Mouse (Mus musculus): ENCODE data around the gene Alox15. TPM values are rescaled to one million over a fixed set of nuclear protein-coding genes. Genes with fewer than 3 reads are reported as not detected.

Alox15 gene
- polyA plus RNA-seq, 1 experiment = not detected

DNA sequence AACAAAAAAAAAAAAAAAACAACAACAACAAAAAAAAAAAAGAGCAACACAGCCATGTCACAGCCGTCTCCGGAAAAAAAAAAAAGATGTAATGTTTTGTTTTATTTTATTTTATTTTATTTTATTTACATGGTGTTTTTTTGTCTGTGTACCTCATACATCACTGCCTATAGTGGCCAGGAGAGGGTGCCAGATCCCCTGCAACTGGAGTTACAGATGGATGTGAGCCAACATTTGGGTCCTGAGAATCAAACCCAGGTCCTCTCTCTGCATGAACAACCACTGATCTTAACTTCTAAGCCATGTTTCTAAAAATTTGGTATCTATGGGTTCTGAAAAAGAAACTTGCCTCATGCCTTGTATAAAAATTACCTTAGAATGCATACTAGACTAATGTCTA lies 43.5 kb downstream of the Alox15 start:
- TF ChIP-seq USF1 (IDR thresholded peaks at IDR 0.05; ENCODE audit: low read depth) (no peak), MAX (IDR thresholded peaks at IDR 0.05) (no peak), FOSL1 (IDR thresholded peaks at IDR 0.05; ENCODE audit: insufficient read depth, low read length, poor library complexity, severe bottlenecking) (no peak)
- H3K27me3 ChIP-seq (ENCODE audit: control insufficient read depth, insufficient read depth, insufficient read length) = peaks cover 10% of the 10 kb centered on the region
- H3K4me3 ChIP-seq (ENCODE audit: insufficient read depth, poor library complexity, severe bottlenecking) = no peak overlapping the region
- H3K79me2 ChIP-seq (ENCODE audit: control insufficient read depth, insufficient read depth) = no peaks in the 10 kb centered on the region
- no peak overlapping the region for H3ac ChIP-seq (ENCODE audit: control insufficient read depth, insufficient read length, low read depth)
- H3K36me3 ChIP-seq (ENCODE audit: control insufficient read depth, insufficient read depth) = no peaks in the 10 kb centered on the region
- no peaks in the 10 kb centered on the region for H3K79me3 ChIP-seq (ENCODE audit: low read depth)

DNA sequence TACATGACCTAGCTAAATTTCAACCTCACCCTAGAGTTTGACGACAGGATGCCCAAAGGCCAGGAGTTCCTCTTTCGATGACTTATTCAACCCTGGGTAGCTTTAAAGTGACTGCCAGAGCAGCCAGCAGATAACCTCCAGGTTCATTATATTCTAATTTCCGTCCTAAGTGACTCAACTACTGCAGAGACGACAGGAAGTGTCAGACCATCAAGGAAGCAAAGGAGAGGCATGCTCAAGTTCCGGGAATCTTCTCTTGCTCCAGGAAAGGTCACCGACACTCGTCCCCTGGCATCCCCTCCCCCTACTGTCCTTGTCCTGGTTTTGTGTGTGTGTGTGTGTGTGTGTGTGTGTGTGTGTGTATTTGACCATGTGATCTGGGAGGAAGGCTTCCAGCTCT lies 45.7 kb downstream of the Alox15 start:
- Histone ChIP-seq H3ac (ENCODE audit: control insufficient read depth, insufficient read length, low read depth) (no peak overlapping the region), H3K4me3 (ENCODE audit: insufficient read depth, poor library complexity, severe bottlenecking) (no peak overlapping the region), H3K27me3 (ENCODE audit: control insufficient read depth, insufficient read depth, insufficient read length) (peaks cover 10% of the 10 kb centered on the region), H3K79me3 (ENCODE audit: low read depth) (no peaks in the 10 kb centered on the region), H3K36me3 (ENCODE audit: control insufficient read depth, insufficient read depth) (no peaks in the 10 kb centered on the region), H3K79me2 (ENCODE audit: control insufficient read depth, insufficient read depth) (no peaks in the 10 kb centered on the region)
- TF ChIP-seq MAX (IDR thresholded peaks at IDR 0.05) (no peak), FOSL1 (IDR thresholded peaks at IDR 0.05; ENCODE audit: insufficient read depth, low read length, poor library complexity, severe bottlenecking) (no peak), CEBPB (IDR thresholded peaks at IDR 0.05; ENCODE audit: low read depth) (no peak), USF1 (IDR thresholded peaks at IDR 0.05; ENCODE audit: low read depth) (no peak), MYOG (IDR thresholded peaks at IDR 0.05; ENCODE audit: control insufficient read depth, extremely low read depth, insufficient read length) (no peak), CTCF (IDR thresholded peaks at IDR 0.05; ENCODE audit: control insufficient read depth, insufficient read depth, insufficient read length) (no peak), MYOD1 (IDR thresholded peaks at IDR 0.05; ENCODE audit: control insufficient read depth, insufficient read length, low read depth) (no peak)

- Histone ChIP-seq H3ac (ENCODE audit: control insufficient read depth, insufficient read length, low read depth) (no peak overlapping the region), H3K27me3 (ENCODE audit: control insufficient read depth, insufficient read depth, insufficient read length) (peaks cover 13% of the 10 kb centered on the region), H3K36me3 (ENCODE audit: control insufficient read depth, insufficient read depth) (no peaks in the 10 kb centered on the region), H3K79me3 (ENCODE audit: low read depth) (no peaks in the 10 kb centered on the region), H3K4me3 (ENCODE audit: insufficient read depth, poor library complexity, severe bottlenecking) (no peak overlapping the region), H3K79me2 (ENCODE audit: control insufficient read depth, insufficient read depth) (no peaks in the 10 kb centered on the region)
- TF ChIP-seq MYOD1 (IDR thresholded peaks at IDR 0.05; ENCODE audit: control insufficient read depth, insufficient read length, low read depth) (no peak), USF1 (IDR thresholded peaks at IDR 0.05; ENCODE audit: low read depth) (no peak), CEBPB (IDR thresholded peaks at IDR 0.05; ENCODE audit: low read depth) (no peak), MYOG (IDR thresholded peaks at IDR 0.05; ENCODE audit: control insufficient read depth, extremely low read depth, insufficient read length) (no peak), MAX (IDR thresholded peaks at IDR 0.05) (no peak), FOSL1 (IDR thresholded peaks at IDR 0.05; ENCODE audit: insufficient read depth, low read length, poor library complexity, severe bottlenecking) (no peak), CTCF (IDR thresholded peaks at IDR 0.05; ENCODE audit: control insufficient read depth, insufficient read depth, insufficient read length) (no peak)
Observed at GRCm38 (mm10) chr11:70302293-70302692, 49.5 kb downstream of the Alox15 start.

DNA sequence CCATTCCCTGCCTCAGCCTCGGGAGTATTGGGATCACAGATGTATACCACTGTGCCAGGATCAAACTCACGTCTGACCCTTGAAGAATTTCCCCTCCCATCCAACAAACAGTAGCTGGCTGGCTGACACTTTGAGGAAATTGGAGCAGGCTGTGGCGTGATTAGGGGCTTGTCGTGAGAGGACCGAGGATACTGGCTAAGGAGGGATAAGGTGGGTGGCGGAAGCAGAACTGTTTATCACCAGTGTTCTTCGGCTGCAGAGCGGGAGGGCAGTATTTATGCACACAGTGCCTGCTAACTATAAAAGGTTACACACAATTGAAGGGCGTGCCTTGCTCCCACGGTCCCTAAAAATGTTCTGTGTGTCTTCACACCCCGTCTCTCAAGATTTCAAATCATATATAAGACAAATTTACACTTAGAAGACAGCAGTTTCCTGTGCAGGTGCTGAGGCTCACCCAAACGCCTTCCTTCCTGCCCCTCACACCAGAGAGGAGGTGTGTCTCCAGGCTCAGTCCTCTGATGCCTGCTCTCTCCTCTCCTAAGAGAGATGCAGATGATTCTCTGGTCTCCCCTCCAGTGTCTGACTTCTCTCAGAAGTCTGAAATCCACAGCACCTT lies 53.9 kb downstream of the Alox15 start:
- Histone ChIP-seq H3K36me3 (ENCODE audit: control insufficient read depth, insufficient read depth) (no peaks in the 10 kb centered on the region), H3K79me3 (ENCODE audit: low read depth) (no peaks in the 10 kb centered on the region), H3ac (ENCODE audit: control insufficient read depth, insufficient read length, low read depth) (no peak overlapping the region), H3K4me3 (ENCODE audit: insufficient read depth, poor library complexity, severe bottlenecking) (no peak overlapping the region), H3K79me2 (ENCODE audit: control insufficient read depth, insufficient read depth) (no peaks in the 10 kb centered on the region), H3K27me3 (ENCODE audit: control insufficient read depth, insufficient read depth, insufficient read length) (peaks cover 16% of the 10 kb centered on the region)
- TF ChIP-seq USF1 (IDR thresholded peaks at IDR 0.05; ENCODE audit: low read depth) = no peak
- TF ChIP-seq CTCF (IDR thresholded peaks at IDR 0.05; ENCODE audit: control insufficient read depth, insufficient read depth, insufficient read length) = no peak
- TF ChIP-seq CEBPB (IDR thresholded peaks at IDR 0.05; ENCODE audit: low read depth) = no peak
- TF ChIP-seq MYOD1 (IDR thresholded peaks at IDR 0.05; ENCODE audit: control insufficient read depth, insufficient read length, low read depth) = no peak
- TF ChIP-seq MAX (IDR thresholded peaks at IDR 0.05) = no peak
- no peak for TF ChIP-seq FOSL1 (IDR thresholded peaks at IDR 0.05; ENCODE audit: insufficient read depth, low read length, poor library complexity, severe bottlenecking)
- no peak for TF ChIP-seq MYOG (IDR thresholded peaks at IDR 0.05; ENCODE audit: control insufficient read depth, extremely low read depth, insufficient read length)

- H3K79me2 ChIP-seq (ENCODE audit: control insufficient read depth, insufficient read depth) = no peaks in the 10 kb centered on the region
- peaks cover 13% of the 10 kb centered on the region for H3K27me3 ChIP-seq (ENCODE audit: control insufficient read depth, insufficient read depth, insufficient read length)
- H3K79me3 ChIP-seq (ENCODE audit: low read depth) = no peaks in the 10 kb centered on the region
- H3ac ChIP-seq (ENCODE audit: control insufficient read depth, insufficient read length, low read depth) = no peak overlapping the region
- no peak overlapping the region for H3K4me3 ChIP-seq (ENCODE audit: insufficient read depth, poor library complexity, severe bottlenecking)
- no peaks in the 10 kb centered on the region for H3K36me3 ChIP-seq (ENCODE audit: control insufficient read depth, insufficient read depth)
- TF ChIP-seq MAX (IDR thresholded peaks at IDR 0.05) (no peak), CTCF (IDR thresholded peaks at IDR 0.05; ENCODE audit: control insufficient read depth, insufficient read depth, insufficient read length) (no peak), USF1 (IDR thresholded peaks at IDR 0.05; ENCODE audit: low read depth) (no peak), MYOD1 (IDR thresholded peaks at IDR 0.05; ENCODE audit: control insufficient read depth, insufficient read length, low read depth) (no peak), CEBPB (IDR thresholded peaks at IDR 0.05; ENCODE audit: low read depth) (no peak), MYOG (IDR thresholded peaks at IDR 0.05; ENCODE audit: control insufficient read depth, extremely low read depth, insufficient read length) (no peak), FOSL1 (IDR thresholded peaks at IDR 0.05; ENCODE audit: insufficient read depth, low read length, poor library complexity, severe bottlenecking) (no peak)
Observed at GRCm38 (mm10) chr11:70297405-70297804, 54.4 kb downstream of the Alox15 start.

Other genes with a start within 250 kb of the Alox15 start
- gene Mgl2, start 221.7 kb downstream of the Alox15 start, polyA plus RNA-seq (2012; fragmentation: generic; extraction: Trizol) = 1.8 TPM
- 0.20 TPM for gene Clec10a, start 195.8 kb downstream of the Alox15 start, polyA plus RNA-seq (2012; fragmentation: generic; extraction: Trizol)
- 145 TPM for gene Slc16a11, start 139.3 kb downstream of the Alox15 start, polyA plus RNA-seq (2012; fragmentation: generic; extraction: Trizol)
- 22.0 TPM for gene Slc16a13, start 131.0 kb downstream of the Alox15 start, polyA plus RNA-seq (2012; fragmentation: generic; extraction: Trizol)
- gene Bcl6b, start 122.2 kb downstream of the Alox15 start, polyA plus RNA-seq (2012; fragmentation: generic; extraction: Trizol) = 9.3 TPM
- gene 0610010K14Rik, start 114.1 kb downstream of the Alox15 start, polyA plus RNA-seq (2012; fragmentation: generic; extraction: Trizol) = 91.7 TPM
- 10.8 TPM for gene Gm21988, start 112.2 kb downstream of the Alox15 start, polyA plus RNA-seq (2012; fragmentation: generic; extraction: Trizol)
- gene Rnasek, start 112.2 kb downstream of the Alox15 start, polyA plus RNA-seq (2012; fragmentation: generic; extraction: Trizol) = 300 TPM
- 0.47 TPM for gene Alox12, start 96.7 kb downstream of the Alox15 start, polyA plus RNA-seq (2012; fragmentation: generic; extraction: Trizol)
- gene Alox12e, start 29.4 kb downstream of the Alox15 start, polyA plus RNA-seq (2012; fragmentation: generic; extraction: Trizol) = 0.04 TPM
- 40.6 TPM for gene Pelp1, start 58.0 kb upstream of the Alox15 start, polyA plus RNA-seq (2012; fragmentation: generic; extraction: Trizol)
- gene Arrb2, start 80.6 kb upstream of the Alox15 start, polyA plus RNA-seq (2012; fragmentation: generic; extraction: Trizol) = 27.6 TPM
- gene Med11, start 99.9 kb upstream of the Alox15 start, polyA plus RNA-seq (2012; fragmentation: generic; extraction: Trizol) = 46.2 TPM
- gene Zmynd15, start 107.4 kb upstream of the Alox15 start, polyA plus RNA-seq (2012; fragmentation: generic; extraction: Trizol) = 0.04 TPM
- gene Cxcl16, start 108.0 kb upstream of the Alox15 start, polyA plus RNA-seq (2012; fragmentation: generic; extraction: Trizol) = 0.19 TPM
- not detected for gene Tm4sf5, start 153.2 kb upstream of the Alox15 start, polyA plus RNA-seq (2012; fragmentation: generic; extraction: Trizol)
- gene Vmo1, start 162.6 kb upstream of the Alox15 start, polyA plus RNA-seq (2012; fragmentation: generic; extraction: Trizol) = not detected
- not detected for gene Gltpd2, start 167.2 kb upstream of the Alox15 start, polyA plus RNA-seq (2012; fragmentation: generic; extraction: Trizol)
- 658 TPM for gene Psmb6, start 173.3 kb upstream of the Alox15 start, polyA plus RNA-seq (2012; fragmentation: generic; extraction: Trizol)
- gene Gm40193, start 180.9 kb upstream of the Alox15 start, polyA plus RNA-seq (2012; fragmentation: generic; extraction: Trizol) = not detected
- gene Pld2, start 188.0 kb upstream of the Alox15 start, polyA plus RNA-seq (2012; fragmentation: generic; extraction: Trizol) = 9.3 TPM
- 34.5 TPM for gene Mink1, start 210.8 kb upstream of the Alox15 start, polyA plus RNA-seq (2012; fragmentation: generic; extraction: Trizol)